Mouse (Mus musculus): ENCODE measurements around the gene Oas1h.
"Not testable (repeated sequence)": the region's sequence is repeated elsewhere in the genome, so short reads cannot be mapped to it uniquely, and the experiment has no call there.

Gene Oas1h

DNA sequence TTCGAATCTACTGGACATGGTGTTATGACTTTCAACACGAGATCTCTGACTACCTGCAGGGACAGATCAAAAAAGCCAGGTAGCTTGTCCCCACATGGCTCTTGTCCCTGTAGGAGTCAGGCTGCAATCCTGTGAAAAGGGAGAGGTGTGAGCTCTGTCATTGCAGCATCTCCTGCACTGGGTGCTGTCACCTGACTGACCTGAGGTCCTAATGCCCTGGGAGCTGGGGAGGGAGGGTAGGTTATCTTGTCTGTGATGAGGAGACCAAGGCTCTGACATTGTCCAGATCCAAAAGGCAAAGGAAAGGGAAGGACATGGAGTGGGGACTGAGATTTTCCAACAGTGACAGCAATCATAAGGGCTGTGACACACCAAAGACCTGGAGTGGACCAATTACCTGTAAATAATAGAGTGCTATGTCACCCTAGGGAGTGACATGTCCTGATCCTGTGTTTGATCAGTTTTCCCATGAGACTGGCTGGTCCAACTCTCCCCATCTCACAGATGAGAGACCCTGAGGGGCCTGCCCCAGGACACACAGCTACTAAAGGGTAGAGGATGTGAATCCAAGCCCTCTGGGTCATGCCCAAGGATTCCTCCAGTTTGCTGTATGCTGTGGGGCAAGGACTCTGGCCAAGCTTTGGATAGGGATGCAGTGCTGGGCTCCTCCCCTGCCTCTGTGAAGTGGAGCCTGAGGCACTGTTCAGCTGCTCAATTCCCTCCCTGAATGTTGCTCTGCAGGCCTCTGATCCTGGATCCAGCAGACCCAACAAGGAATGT lies 58.1 kb downstream of the Oas1h start:
- DNase-seq (ENCODE audit: extremely low read depth, insufficient read length, low spot score): not testable (repeated sequence)

DNA sequence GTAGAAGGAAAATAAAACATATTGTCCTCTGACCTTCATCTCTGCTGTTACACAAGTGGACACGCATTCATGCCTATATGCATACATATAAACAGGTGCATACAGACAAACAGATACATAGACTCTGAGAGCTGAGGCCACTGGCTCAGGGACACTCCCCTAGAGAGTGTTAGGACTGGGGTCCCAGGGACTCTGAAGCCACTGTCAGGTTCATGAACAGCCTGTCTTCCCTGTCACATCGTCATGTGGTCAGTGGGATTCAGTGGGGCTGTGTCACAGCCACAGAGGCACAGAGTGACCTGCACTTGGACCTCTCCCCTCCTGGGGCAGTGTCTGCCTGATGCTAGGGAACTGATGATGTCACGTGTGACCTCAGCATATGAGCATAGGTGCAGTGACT lies 59.1 kb downstream of the Oas1h start:
- DNase-seq (ENCODE audit: extremely low read depth, insufficient read length, low spot score): no peak

Data from 3134 (cell line).